Mouse (Mus musculus) gastrocnemius, postnatal 10 days (tissue): ENCODE measurements around the gene Slc37a4. TPM values are rescaled to one million over a fixed set of nuclear protein-coding genes. Genes with fewer than 3 reads are reported as not detected.
"Not testable (repeated sequence)": the region's sequence is repeated elsewhere in the genome, so short reads cannot be mapped to it uniquely, and the experiment has no call there.

Source experiments
- DNase-seq: peaks from one replicate; pipeline ENCODE4 v3.0.0; 2021; ENCODE audit warnings: mixed read lengths
- long read RNA-seq, 2 experiments: library from polyadenylated mRNA; stranded (forward); transcript quantifications; one replicate each; pipeline ENCODE4 v2.0.0; 2021
- total RNA-seq, 2 experiments: library from RNA; stranded (reverse); gene quantifications; 2 replicates each; pipeline ENCODE4 v1.2.3; 2021

Gene Slc37a4
- 100 to 1,000 TPM; 120 to 138 TPM for total RNA-seq
- long read RNA-seq, experiment 1, transcript Slc37a4-202 (9 exons, 1,353 nt) = major isoform, 94 of 208 reads
- long read RNA-seq, experiment 1, partial matches to known transcripts = 26 of 208 reads
- long read RNA-seq, experiment 1, other reads (novel, unspliced or antisense) = 82 of 208 reads
- long read RNA-seq, experiment 2, transcript Slc37a4-202 (9 exons, 1,353 nt) = major isoform, 113 of 245 reads
- long read RNA-seq, experiment 2, transcript Slc37a4-207 (9 exons, 2,128 nt) = minor isoform, 7 of 245 reads
- long read RNA-seq, experiment 2, partial matches to known transcripts = 30 of 245 reads
- long read RNA-seq, experiment 2, other reads (novel, unspliced or antisense) = 91 of 245 reads

DNA sequence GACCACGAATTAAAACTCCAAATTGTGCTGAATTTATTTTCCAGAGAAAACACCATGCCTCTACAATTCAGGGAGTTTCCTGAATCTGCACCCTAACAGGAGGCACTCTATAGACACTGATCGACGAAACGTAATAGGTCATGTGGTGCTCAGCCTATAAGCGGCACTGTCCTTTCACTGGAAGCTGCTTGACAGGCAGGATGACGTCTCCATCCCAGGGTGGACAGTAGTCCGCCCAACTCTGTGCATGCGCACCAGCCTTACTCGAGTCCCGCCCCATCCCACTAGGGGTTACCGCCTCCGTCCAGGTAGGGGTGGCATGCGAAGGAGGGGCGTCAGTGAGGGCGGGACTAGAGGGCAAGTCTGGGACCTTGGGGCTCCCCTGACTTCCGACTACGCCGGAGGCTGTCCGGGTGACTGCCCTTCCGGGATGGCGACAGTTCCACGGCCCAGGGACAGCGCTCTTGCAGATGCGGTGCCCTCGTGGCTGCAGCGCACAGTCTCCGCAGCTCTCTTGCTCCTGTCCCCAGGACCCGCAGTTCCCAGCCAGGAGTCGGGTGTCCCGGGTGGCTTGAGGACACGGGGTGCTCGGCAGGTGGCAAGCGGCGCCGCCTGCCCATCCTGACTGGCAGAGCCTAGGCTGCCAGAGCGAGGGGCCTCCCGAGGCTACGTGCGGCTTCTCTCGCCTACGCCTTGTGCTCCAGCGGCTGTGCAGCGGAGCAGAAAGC is at the start of gene Slc37a4:
Gene Slc37a4 (plus strand): TSS at position 169 of the 728 bp plus-strand sequence.
- DNase-seq = peak; percentile 86

GRCm38 (mm10) chr9:44347166-44347565 is 49.5 kb upstream of the Slc37a4 start:
- DNase-seq = no peak

DNA sequence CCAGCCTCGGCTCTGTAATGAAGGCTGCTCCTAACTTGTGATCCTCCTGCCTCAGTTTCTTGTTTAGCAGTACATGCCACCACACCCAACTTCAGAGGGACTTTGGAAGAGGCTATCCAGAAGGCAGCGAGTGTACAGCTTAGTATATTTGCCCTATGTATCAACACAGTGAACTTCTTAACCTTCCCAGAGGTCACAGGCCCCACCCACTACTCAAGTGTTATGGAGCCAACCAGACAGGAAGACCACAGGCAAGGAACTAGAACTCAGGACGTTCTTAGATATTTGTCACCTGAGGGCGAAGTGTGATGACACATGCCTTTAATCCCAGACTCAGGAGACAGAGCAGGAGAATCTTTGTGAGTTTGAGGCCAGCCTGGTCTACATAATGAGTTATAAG is 49.0 kb upstream of the Slc37a4 start:
- no peak for DNase-seq

DNA sequence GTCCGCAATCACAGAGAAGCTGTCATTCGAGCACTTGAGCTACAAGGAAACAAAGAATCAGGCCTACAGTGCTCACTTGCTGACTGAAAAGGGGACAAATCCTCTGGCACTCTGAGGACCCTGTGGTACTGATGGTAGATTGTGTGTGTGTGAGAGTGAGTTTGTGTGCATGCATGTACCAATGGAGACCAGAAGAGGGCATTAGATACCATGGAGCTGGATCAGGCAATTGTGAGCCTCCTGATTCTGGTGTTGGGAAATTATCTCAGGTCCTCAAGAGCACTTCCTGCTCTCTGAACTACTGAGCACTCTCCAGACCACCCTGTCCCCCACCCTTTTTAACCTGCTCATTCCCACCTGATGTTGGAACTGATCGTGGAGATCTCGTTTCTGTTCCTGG is 48.1 kb upstream of the Slc37a4 start:
- no peak for DNase-seq

DNA sequence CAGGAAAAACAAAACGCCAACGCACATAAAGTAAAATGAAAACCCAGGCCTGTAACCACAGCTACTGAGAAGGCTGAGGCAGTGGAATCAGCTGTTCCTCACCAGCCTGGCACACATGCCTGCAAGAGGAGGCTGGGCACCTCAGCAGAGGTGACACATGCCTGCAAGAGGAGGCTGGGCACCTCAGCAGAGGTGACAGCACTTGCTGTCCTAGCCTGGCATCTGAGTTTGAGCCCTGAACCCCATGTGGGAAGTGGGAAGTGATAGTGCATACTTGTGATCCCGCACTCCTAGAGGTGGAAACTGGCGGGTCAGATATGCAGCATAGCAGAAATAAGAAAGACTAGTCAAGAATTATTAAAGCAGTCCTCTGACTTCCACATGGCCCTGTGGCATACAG is 45.3 kb upstream of the Slc37a4 start:
- DNase-seq = no peak

- DNase-seq = no peak
Measured at GRCm38 (mm10) chr9:44352337-44352736, 44.3 kb upstream of the Slc37a4 start.

DNA sequence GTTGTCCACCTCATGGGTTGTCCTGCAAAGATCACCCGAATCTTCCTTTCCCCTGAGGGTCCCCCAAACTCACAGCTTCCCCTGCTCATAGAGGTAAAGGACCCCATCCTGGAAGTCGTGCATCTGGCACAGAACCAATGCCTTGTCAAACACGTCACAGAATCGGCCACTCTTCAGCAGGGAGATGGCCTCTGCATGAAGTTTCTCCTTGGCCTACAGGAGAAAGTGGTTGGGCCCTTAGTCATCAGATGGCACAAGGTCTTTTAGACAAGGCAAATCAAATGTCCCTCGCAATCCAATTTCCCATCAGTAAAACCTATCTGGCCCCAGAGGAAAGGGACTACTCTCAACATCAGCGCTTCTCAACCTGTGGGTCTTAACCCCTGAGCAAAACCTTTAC is 43.5 kb upstream of the Slc37a4 start:
- DNase-seq = no peak

DNA sequence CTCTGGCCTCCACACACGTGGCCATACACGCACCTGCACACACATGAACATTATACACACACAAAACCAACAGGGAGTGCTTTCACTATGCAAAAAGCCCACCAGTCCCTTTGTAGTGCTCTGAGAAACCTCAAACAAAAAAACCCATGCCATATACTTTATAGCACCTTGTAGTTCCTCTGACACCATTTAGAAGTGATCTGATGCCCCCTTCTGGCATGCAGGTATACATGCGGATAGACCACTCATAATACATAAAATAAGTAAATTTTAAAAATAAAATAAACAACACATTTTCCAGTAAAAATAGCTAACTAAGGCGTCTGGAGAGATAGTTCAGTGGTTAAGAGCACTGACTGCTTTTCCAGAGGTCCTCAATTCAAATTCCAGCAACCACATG is 39.4 kb upstream of the Slc37a4 start:
- DNase-seq = no peak

DNA sequence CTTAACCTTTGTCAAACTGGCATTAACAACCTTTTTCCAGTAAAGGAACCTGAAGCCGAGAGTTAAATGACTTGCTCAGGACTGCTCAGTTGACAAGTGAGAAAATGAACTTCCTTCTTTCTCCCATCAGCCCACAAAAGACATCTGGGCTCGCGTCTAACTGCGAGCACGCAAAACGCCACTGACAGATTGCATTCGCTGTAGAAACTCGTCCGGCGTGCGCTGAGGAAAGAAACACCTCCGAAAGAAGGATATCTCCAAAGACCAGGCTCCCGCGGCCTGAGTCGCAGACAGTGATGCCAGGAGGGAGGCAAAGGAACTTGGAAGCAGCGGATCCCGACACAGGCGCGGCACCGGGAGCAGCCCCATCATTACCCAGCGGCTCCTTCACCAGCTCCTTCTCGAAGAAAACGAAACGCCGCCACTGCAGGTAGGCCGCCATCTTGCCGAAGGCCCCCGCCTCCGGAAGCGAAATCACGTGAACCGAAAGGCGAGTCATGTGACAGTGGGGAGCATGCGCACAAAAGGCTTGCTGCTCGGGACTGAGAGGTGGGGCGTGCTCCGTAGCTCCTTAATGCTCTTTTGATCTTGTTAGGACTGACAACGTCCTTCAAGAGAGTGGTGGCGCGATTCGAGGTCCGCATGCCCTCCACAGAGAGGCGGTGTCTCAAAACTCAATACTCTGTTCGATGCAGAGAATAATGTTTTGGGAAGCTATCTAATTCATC is 35.3 kb upstream of the Slc37a4 start, which contains the start of gene Vps11:
Gene Vps11 (minus strand): TSS at position 481 of the 728 bp plus-strand sequence.
- peak; percentile 94 for DNase-seq

DNA sequence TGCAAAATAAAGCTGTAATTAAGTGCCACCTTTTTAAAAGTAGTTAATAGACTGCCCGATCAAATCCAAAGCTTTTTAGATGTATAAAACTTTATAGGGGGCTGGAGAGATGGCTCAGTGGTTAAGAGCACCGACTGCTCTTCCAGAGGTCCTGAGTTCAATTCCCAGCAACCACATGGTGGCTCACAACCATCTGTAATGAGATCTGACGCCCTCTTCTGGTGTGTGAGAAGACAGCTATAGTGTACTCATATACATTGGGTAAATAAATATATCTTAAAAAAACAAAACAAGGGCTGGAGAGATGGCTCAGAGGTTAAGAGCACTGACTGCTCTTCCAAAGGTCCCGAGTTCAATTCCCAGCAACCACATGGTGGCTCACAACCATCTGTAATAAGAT is 34.7 kb upstream of the Slc37a4 start:
- not testable (repeated sequence) for DNase-seq

GRCm38 (mm10) chr9:44364480-44364879 is 32.2 kb upstream of the Slc37a4 start:
- no peak for DNase-seq

DNA sequence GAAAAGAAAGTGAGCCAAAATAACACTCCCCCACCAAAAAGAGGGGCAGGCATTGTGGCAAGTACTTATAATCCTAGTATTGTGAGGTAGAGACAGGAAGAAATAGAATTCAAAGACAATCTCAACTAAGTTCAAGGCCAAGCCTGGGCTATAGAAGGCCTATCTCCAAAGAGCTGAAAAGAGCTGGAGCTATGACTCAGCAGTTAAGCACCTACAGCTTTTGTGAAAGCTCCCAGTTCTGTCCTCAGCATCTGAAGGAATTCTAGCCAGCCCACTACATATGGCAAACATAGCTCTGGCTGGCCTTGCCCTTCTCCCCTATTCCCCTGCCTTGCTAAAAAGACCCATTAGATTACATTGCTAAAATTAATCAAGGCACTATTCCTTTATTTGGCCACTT is 23.3 kb upstream of the Slc37a4 start:
- DNase-seq = no peak

- DNase-seq = no peak
Measured at GRCm38 (mm10) chr9:44376141-44376540, 20.5 kb upstream of the Slc37a4 start.

DNA sequence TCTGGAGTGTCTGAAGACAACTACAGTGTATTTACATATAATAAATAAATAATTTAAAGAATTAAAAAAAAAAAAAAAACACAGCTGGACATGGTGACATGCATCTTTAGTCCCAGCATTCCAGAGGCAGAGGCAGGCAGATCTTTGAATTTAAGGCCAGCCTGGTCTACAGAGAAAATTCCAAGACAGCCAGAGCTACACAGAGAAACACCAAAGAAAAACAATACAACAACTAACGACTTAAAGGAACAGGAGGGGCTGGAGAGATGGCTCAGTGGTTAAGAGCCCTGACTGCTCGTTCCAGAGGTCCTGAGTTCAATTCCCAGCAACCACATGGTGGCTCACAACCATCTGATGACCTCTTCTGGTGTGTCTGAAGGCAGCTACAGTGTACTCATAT is 19.3 kb upstream of the Slc37a4 start:
- DNase-seq = not testable (repeated sequence)

DNA sequence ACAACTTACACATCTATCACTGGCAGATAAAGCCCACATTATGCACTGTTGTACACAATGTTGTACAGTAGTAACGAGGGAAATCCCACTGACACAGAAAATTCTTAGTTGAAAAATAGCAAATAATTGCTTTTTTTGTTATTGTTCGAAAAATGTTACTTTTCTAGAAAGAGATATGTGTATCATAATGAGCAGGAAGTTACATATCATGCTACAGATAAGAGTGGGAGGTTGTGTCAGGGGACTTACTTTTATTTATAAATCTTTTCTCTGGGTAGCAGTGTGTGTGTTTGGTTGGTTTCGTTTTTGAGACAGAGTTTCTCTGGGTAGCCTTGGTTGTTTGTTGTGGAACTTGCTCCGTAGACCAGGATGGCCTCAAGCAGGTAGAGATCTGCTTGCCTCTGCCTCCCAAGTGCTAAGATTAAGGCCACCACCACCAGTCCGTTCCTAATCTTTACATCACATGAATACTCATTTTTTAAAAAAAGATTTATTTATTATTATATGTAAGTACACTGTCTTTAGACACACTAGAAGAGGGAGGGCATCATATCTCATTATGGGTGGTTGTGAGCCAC is 18.4 kb upstream of the Slc37a4 start:
- DNase-seq = no peak

- DNase-seq = peak; percentile 99
Measured at GRCm38 (mm10) chr9:44379054-44379834, 17.4 kb upstream of the Slc37a4 start, which contains the start of gene Hyou1. Gene Hyou1 (plus strand): TSS chr9:44379490.

DNA sequence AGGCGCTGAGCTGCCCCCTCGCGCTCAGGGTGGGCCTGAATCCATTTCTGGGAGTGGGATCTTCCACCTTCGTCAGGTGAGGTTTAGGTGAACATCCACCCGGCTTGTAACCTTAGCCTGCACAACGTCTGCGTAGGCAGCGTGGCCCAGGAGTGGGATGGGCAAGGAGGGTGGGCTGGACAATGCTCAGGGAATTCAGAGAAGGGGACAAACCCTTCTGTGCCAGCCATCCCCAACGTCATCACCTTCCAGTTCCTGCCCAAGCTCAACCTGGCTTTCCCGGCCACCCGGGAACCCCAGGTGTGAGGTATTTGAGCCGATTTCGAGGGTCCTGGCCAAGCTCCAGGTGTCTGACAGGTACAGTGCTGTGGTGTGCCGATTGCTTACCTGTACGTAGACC is 16.8 kb upstream of the Slc37a4 start:
- DNase-seq = no peak

- DNase-seq = no peak
Measured at GRCm38 (mm10) chr9:44384596-44384995, 12.1 kb upstream of the Slc37a4 start.

DNA sequence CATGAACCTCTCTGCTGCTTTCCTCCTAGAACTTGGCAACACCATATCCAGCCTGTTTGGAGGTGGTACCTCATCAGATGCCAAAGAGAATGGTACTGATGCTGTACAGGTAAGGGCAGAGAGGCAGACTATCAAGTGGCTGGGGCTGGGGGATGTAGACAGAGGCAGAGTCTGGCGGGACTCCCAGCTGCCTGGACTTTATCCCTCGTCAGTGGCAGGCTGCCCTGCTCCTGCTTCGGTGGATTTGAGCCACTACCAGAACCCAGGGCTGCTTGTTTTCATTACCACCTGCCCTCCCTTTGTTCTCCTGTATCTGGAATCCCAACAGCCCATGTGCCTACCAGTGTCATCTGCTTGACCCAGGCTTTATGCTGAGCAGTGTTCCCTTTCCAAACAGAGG is 9.4 kb upstream of the Slc37a4 start:
- DNase-seq = no peak

- peak; percentile 49 for DNase-seq
Measured at GRCm38 (mm10) chr9:44389273-44389672, 7.4 kb upstream of the Slc37a4 start.

GRCm38 (mm10) chr9:44391466-44391865 is 5.2 kb upstream of the Slc37a4 start:
- peak; percentile 79 for DNase-seq

GRCm38 (mm10) chr9:44398087-44398486 is 1.4 kb downstream of the Slc37a4 start:
- DNase-seq = no peak
